Mouse (Mus musculus) granulocyte monocyte progenitor cell, adult 5-6 weeks (primary cell): Measurements from ENCODE around the gene Cd200r4. TPM values are rescaled to one million over a fixed set of nuclear protein-coding genes. Genes with fewer than 3 reads are reported as not detected.

Source experiments
- ATAC-seq: replicated peaks from 2 replicates; pipeline ENCODE4 v1.8.0; 2016; ENCODE audit warnings: mild to moderate bottlenecking, moderate TSS enrichment, inconsistent platforms; ENCODE audit not compliant: poor library complexity, severe bottlenecking
- total RNA-seq, 2 experiments: library from RNA; stranded (forward) in 1 of 2; stranded (reverse) in 1 of 2; fragments of 200-712, 200-1000 nt in 1 of 2; fragments of >200 nt in 1 of 2; fragmentation: Nextera tagmentation in 1 of 2; gene quantifications; 2 replicates each; pipeline ENCODE4 v1.2.3; 2014 to 2017

Gene Cd200r4
- total RNA-seq, 2 experiments from 2014 or later: 1.6 TPM; not detected in 1

DNA sequence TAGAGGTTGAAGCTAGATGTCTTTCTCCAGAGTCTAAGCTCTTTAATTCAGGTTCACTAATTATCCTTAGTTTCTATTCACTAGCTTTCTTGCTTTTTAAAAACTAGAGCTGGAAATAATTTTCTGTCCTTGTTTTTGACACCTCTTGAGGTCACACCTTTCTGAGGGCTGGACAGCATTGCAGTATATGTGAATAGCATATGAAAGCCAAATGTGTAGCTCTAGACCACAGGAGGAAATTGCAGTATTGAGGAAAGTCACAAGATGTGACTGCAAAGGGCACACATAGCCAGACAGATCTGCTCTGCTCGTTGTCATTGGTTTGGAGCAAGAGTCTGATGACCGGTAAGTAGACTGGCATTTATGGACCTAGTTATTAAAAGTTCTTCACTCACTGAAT is 55.3 kb downstream of the Cd200r4 start, which contains the start of gene Cd200r2:
TSS of gene Cd200r2 (plus strand) at position 301 of the 400 bp plus-strand sequence.
- ATAC-seq: no peak

DNA sequence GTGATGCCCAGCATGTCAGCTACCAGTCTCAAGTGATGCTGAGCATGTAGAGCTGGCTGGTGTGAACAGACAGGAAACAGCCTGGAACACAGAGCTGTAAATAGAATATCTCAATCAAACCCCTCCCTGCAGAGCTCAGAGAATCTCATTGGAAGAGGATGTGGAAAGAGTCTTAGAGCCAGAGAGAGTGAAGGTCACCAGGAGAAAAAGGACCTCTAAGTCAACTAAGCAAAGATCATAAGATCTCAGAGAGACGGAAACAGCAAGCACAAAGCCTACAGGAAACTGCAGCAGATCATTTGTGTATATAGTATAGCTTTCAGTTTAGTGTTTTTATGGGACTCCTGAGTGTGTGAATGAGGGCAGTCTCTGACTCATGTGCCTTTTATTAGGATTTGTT is 63.6 kb downstream of the Cd200r4 start:
- no peak for ATAC-seq

- ATAC-seq: peak; percentile 25; the same call in 1 of the 2 replicates
Observed at GRCm38 (mm10) chr16:44876625-44877024, 65.1 kb downstream of the Cd200r4 start.

DNA sequence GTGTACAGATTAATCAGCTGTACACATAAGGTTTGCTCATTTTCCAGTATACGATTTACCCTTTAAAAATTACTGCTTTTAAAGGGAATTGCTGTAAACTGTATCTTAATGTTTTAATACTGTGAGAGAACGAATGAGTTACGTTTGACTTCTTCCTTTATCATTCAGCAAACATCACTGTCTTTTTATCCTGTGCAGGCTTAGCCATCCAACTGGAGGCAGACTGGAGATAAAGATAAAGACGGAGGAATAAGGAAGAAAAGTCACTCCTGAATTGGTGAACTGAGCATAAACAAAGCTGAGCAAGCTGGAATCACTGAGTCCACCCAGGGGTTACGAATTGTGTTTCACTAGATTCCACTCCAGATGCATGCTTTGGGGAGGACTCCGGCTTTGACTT is 66.1 kb downstream of the Cd200r4 start:
- ATAC-seq: no peak

Other genes with a start within 250 kb of the Cd200r4 start
- gene Nepro, start 87.4 kb upstream of the Cd200r4 start, total RNA-seq (2014; fragmentation: Nextera tagmentation): 10.0 and 18.7 TPM in 2 replicates
- gene Nepro, start 87.4 kb upstream of the Cd200r4 start, total RNA-seq (2017): 16.9 and 22.4 TPM in 2 replicates
- gene Gtpbp8, start 65.4 kb upstream of the Cd200r4 start, total RNA-seq (2014; fragmentation: Nextera tagmentation): 13.5 and 26.5 TPM in 2 replicates
- 9.0 and 15.9 TPM in 2 replicates for gene Gtpbp8, start 65.4 kb upstream of the Cd200r4 start, total RNA-seq (2017)
- gene Cd200r1, start 46.0 kb upstream of the Cd200r4 start, total RNA-seq (2014; fragmentation: Nextera tagmentation): 6.0 and 13.8 TPM in 2 replicates
- gene Cd200r1, start 46.0 kb upstream of the Cd200r4 start, total RNA-seq (2017): 2.1 and 7.0 TPM in 2 replicates
- gene Cd200r2, start 55.4 kb downstream of the Cd200r4 start, total RNA-seq (2014; fragmentation: Nextera tagmentation): not detected in 2 replicates
- not detected in 2 replicates for gene Cd200r2, start 55.4 kb downstream of the Cd200r4 start, total RNA-seq (2017)
- 3.1 TPM in 1 of 2 replicates, not detected in the other for gene Cd200r3, start 131.9 kb downstream of the Cd200r4 start, total RNA-seq (2014; fragmentation: Nextera tagmentation)
- 1.5 and 1.9 TPM in 2 replicates for gene Cd200r3, start 131.9 kb downstream of the Cd200r4 start, total RNA-seq (2017)